Mouse (Mus musculus) brain, embryonic 14.5 days (tissue): ENCODE measurements at regions not wholly inside any gene's neighbourhood (a gene's known extent, or its start where the extent isn't known, plus 50 kb on each side); places are given as distances from the start of the nearest gene placed in this dataset.

Experiments used
- CTCF ChIP-seq: fragments of 200-500 bp; IDR thresholded peaks from 2 replicates; pipeline ENCODE4 v1.5.1; 2012; ENCODE audit warnings: inconsistent platforms, mild to moderate bottlenecking, moderate library complexity, borderline replicate concordance; ENCODE audit not compliant: insufficient read depth, insufficient read length; ENCODE audit errors: extremely low read depth
- POLR2A ChIP-seq: fragments of 200-500 bp; IDR thresholded peaks from 2 replicates; pipeline ENCODE4 v1.6.1; 2012; ENCODE audit warnings: mild to moderate bottlenecking, inconsistent platforms, borderline replicate concordance; ENCODE audit not compliant: poor library complexity, insufficient read depth, insufficient read length, severe bottlenecking; ENCODE audit errors: extremely low read depth

DNA sequence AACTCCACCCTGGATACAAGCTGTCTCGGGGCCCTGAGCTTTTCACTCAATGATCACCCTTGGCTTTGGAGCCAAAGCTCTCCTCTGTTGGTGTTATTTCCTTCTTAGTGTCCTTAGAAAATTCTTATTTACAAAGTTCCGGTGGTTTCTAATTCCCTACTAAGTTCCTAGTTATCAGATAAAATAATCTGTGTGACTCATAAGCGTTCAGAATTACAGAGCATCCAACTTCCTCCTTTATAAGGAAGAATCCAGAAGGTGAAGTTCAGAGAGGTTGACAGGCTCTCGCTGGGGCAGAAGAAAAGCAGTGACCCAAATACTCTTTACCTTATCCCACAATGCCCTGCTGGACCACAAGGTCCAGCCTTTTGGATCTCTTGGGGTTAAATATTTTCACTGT lies 135.7 kb upstream of the Krr1 start:
- TF ChIP-seq POLR2A (no peak), CTCF (no peak)
